Mouse (Mus musculus) myocyte (in vitro differentiated cells): Measurements from ENCODE around the gene Mcat. TPM values are rescaled to one million over a fixed set of nuclear protein-coding genes. Genes with fewer than 3 reads are reported as not detected.

Experiments used
- H3K27me3 ChIP-seq: one replicate; pipeline ENCODE4 v1.6.1; 2011; ENCODE audit not compliant: control insufficient read depth, insufficient read depth, insufficient read length
- H3K36me3 ChIP-seq: one replicate; pipeline ENCODE4 v1.6.1; 2011; ENCODE audit not compliant: control insufficient read depth, insufficient read depth
- H3K4me2 ChIP-seq: one replicate; pipeline ENCODE4 v1.6.1; 2011; ENCODE audit warnings: low read depth, control low read depth
- H3K4me3 ChIP-seq: one replicate; pipeline ENCODE4 v1.5.1; 2011; ENCODE audit warnings: mild to moderate bottlenecking, control low read depth, moderate library complexity
- H3K79me2 ChIP-seq: one replicate; pipeline ENCODE4 v1.6.1; 2011; ENCODE audit not compliant: control insufficient read depth, insufficient read depth
- H3ac ChIP-seq: one replicate; pipeline ENCODE4 v1.6.1; 2011; ENCODE audit not compliant: control insufficient read depth, insufficient read length
- CEBPB ChIP-seq: IDR thresholded peaks from 2 replicates; pipeline ENCODE4 v1.6.1; 2011; ENCODE audit warnings: mild to moderate bottlenecking, moderate library complexity; ENCODE audit not compliant: poor library complexity, insufficient read depth, severe bottlenecking
- E2F4 ChIP-seq: IDR thresholded peaks from one replicate; pipeline ENCODE4 v1.6.1; 2011; ENCODE audit warnings: mild to moderate bottlenecking, control low read depth, moderate library complexity; ENCODE audit not compliant: insufficient read depth
- MAX ChIP-seq: IDR thresholded peaks from one replicate; pipeline ENCODE4 v1.6.1; 2011; ENCODE audit warnings: low read depth, mild to moderate bottlenecking, control low read depth
- MYOD1 ChIP-seq, 3 experiments: IDR thresholded peaks; one replicate each; pipeline ENCODE4 v1.6.1; 2011; ENCODE audit warnings: control low read depth in 2 of 3, low read depth in 2 of 3, mild to moderate bottlenecking in 2 of 3, moderate library complexity in 1 of 3; ENCODE audit not compliant: insufficient read length in 2 of 3, control insufficient read depth in 1 of 3
- MYOG ChIP-seq, 3 experiments: IDR thresholded peaks; one replicate each; pipeline ENCODE4 v1.6.1; 2011; ENCODE audit warnings: control low read depth in 2 of 3, low read depth in 2 of 3, mild to moderate bottlenecking in 2 of 3; ENCODE audit not compliant: insufficient read length in 2 of 3, control insufficient read depth in 1 of 3, insufficient read depth in 1 of 3
- POLR2A ChIP-seq: IDR thresholded peaks from one replicate; pipeline ENCODE4 v1.6.1; 2011; ENCODE audit warnings: low read depth, mild to moderate bottlenecking, control low read depth, moderate library complexity; ENCODE audit not compliant: insufficient read length
- POLR2AphosphoS2 ChIP-seq: IDR thresholded peaks from one replicate; pipeline ENCODE4 v1.6.1; 2011; ENCODE audit warnings: low read depth, control low read depth; ENCODE audit not compliant: insufficient read length
- REST ChIP-seq: IDR thresholded peaks from one replicate; pipeline ENCODE4 v1.6.1; 2011; ENCODE audit warnings: mild to moderate bottlenecking, control low read depth, moderate library complexity; ENCODE audit not compliant: insufficient read depth, insufficient read length
- SRF ChIP-seq: IDR thresholded peaks from one replicate; pipeline ENCODE4 v1.6.1; 2011; ENCODE audit warnings: low read depth; ENCODE audit not compliant: control insufficient read depth, insufficient read length
- TCF12 ChIP-seq: IDR thresholded peaks from one replicate; pipeline ENCODE4 v1.6.1; 2011; ENCODE audit warnings: mild to moderate bottlenecking, control low read depth; ENCODE audit not compliant: poor library complexity, insufficient read depth, severe bottlenecking
- TCF3 ChIP-seq: IDR thresholded peaks from one replicate; pipeline ENCODE4 v1.6.1; 2011; ENCODE audit warnings: low read depth, control low read depth; ENCODE audit not compliant: insufficient read length
- USF1 ChIP-seq: IDR thresholded peaks from one replicate; pipeline ENCODE4 v1.6.1; 2011; ENCODE audit warnings: low read depth, mild to moderate bottlenecking, control low read depth, moderate library complexity
- polyA plus RNA-seq: library from polyadenylated mRNA; unstranded; fragments of >200 nt; fragmentation: generic; extraction: Trizol; gene quantifications from one replicate; pipeline ENCODE4 v1.2.1, GENCODE M21; 2012; ENCODE audit warnings: missing spikeins

The Mcat gene
- polyA plus RNA-seq, 1 experiment = 55.9 TPM

DNA sequence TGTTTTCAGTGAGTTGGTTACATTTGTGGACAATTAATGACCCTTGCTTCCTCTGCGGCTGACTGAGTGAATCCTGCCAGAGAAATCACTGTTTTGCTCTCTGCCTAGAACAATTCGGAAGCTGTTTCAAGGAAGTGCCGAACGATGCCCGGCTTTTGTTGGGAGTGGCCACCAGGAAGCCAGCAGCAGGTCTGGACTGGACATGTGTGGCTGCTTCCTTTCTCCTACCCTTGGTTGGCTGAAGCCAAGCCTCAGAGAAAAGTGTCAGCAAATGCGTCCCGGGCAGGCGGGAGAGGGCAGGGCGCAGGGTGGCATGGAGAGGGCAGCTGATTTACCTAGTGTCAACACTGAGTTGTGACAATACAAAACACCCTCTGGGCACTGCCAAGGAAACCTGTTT is 33.4 kb downstream of the Mcat start:
- Histone ChIP-seq H3K4me2 (no peak overlapping the region), H3K27me3 (peaks cover 26% of the 10 kb centered on the region), H3ac (no peak overlapping the region), H3K4me3 (no peak overlapping the region), H3K36me3 (no peaks in the 10 kb centered on the region), H3K79me2 (no peaks in the 10 kb centered on the region)
- TF ChIP-seq CEBPB = no peak
- TF ChIP-seq POLR2A = no peak
- no peak for TF ChIP-seq E2F4
- no peak for TF ChIP-seq POLR2AphosphoS2
- no peak for TF ChIP-seq MAX
- no peak for TF ChIP-seq USF1
- TF ChIP-seq REST = no peak
- no peak for TF ChIP-seq MYOG (IDR thresholded peaks at IDR 0.05; ENCODE audit: control insufficient read depth in 1 of 3, insufficient read depth in 1 of 3, insufficient read length in 2 of 3, low read depth in 2 of 3)
- TF ChIP-seq TCF3 = no peak
- no peak for TF ChIP-seq MYOD1 (IDR thresholded peaks at IDR 0.05; ENCODE audit: control insufficient read depth in 1 of 3, insufficient read length in 2 of 3, low read depth in 2 of 3)

DNA sequence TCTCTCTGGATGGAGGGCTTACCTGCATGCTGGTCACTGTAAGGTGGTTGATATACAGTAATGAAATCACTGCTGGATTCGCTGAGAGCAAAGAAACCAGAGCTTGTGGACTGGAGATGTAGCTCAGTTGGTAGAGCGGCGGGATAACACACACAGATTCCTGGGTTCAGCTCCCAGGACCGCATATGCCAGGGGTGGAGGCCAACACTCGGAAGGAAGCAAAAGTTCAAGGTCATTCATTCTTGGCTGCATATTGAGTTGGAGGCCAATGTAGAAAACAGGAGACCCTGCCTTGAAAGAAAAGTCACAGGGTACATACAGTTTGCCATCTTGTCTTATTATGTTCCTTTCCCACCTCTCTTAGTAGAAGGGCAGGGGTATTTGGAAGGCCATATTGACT is 33.8 kb downstream of the Mcat start:
- Histone ChIP-seq H3ac (no peak overlapping the region), H3K4me2 (no peak overlapping the region), H3K79me2 (no peaks in the 10 kb centered on the region), H3K27me3 (peaks cover 26% of the 10 kb centered on the region), H3K4me3 (no peak overlapping the region), H3K36me3 (no peaks in the 10 kb centered on the region)
- TF ChIP-seq MYOG (IDR thresholded peaks at IDR 0.05; ENCODE audit: control insufficient read depth in 1 of 3, insufficient read depth in 1 of 3, insufficient read length in 2 of 3, low read depth in 2 of 3) = no peak
- TF ChIP-seq MYOD1 (IDR thresholded peaks at IDR 0.05; ENCODE audit: control insufficient read depth in 1 of 3, insufficient read length in 2 of 3, low read depth in 2 of 3) = no peak
- TF ChIP-seq TCF3 = no peak
- TF ChIP-seq E2F4 = no peak

DNA sequence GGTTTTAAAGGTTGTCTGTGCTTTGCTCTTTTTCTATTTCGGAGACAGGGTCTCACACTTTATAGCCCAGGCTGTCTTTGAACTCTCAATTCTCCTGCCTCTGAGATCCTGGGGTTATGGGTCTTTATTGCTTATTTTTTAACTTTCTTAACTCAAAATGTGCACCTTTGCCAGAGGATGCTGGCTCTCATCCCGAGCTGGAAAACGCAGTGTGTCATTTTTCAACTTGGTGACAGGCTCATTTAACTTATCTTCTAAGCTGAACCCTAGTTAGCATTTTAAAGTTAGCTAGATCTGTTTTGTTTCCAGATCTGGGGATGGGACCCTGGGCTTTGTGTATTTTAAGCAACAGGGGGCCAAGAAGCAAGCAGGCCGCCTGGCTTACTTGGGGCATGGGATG is 34.7 kb downstream of the Mcat start:
- Histone ChIP-seq H3K36me3 (no peaks in the 10 kb centered on the region), H3K4me2 (no peak overlapping the region), H3K27me3 (peaks cover 26% of the 10 kb centered on the region), H3K79me2 (no peaks in the 10 kb centered on the region), H3K4me3 (no peak overlapping the region), H3ac (no peak overlapping the region)
- TF ChIP-seq MAX (no peak), CEBPB (no peak), MYOG (IDR thresholded peaks at IDR 0.05; ENCODE audit: control insufficient read depth in 1 of 3, insufficient read depth in 1 of 3, insufficient read length in 2 of 3, low read depth in 2 of 3) (no peak), POLR2A (no peak)

DNA sequence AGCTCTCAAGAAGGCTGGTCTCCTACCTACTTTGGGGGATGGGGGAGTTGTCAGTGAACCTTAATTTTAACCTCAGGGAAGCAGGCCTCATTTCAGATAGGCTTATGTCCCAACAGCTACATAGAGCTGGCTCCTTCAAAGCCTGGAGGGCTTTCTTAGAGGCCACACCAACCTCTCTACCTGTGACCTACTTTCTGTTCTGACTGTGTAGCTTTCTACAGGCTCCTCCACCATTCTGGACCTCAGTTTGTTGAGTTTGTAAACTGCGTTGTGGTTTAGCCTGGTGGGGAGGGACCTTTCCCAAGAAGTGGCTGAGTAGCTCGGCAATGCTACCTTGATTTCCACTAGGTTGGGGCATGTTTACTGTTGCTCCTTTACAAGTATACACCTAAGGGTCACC is 35.8 kb downstream of the Mcat start:
- Histone ChIP-seq H3ac (no peak overlapping the region), H3K4me3 (no peak overlapping the region), H3K79me2 (no peaks in the 10 kb centered on the region), H3K4me2 (no peak overlapping the region), H3K36me3 (no peaks in the 10 kb centered on the region), H3K27me3 (peaks cover 26% of the 10 kb centered on the region)
- TF ChIP-seq TCF12 = no peak
- TF ChIP-seq TCF3 = no peak
- TF ChIP-seq USF1 = no peak
- no peak for TF ChIP-seq MAX
- TF ChIP-seq MYOG (IDR thresholded peaks at IDR 0.05; ENCODE audit: control insufficient read depth in 1 of 3, insufficient read depth in 1 of 3, insufficient read length in 2 of 3, low read depth in 2 of 3) = no peak
- TF ChIP-seq REST = no peak
- no peak for TF ChIP-seq POLR2A
- no peak for TF ChIP-seq SRF
- no peak for TF ChIP-seq MYOD1 (IDR thresholded peaks at IDR 0.05; ENCODE audit: control insufficient read depth in 1 of 3, insufficient read length in 2 of 3, low read depth in 2 of 3)
- TF ChIP-seq E2F4 = no peak
- TF ChIP-seq POLR2AphosphoS2 = no peak
- no peak for TF ChIP-seq CEBPB

DNA sequence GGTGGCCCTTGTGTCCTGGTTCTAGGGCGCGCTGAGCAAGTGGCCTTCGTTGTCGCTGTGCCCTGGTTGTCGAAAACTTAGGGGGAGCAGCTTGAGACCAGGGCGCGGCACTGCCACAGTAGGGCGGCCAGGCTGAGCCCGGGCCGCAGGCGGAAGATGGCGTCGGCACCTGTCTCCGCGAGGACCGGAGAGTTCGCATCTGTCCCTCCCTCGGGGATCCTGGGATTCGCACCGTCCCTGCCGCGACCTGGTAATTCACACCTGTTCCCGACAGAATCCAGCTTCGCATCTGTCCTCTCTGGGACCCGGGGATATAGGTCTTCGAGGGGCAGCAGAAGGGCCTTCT is 36.5 kb downstream of the Mcat start:
- H3K4me2 ChIP-seq = peak overlapping the region; percentile 99
- no peaks in the 10 kb centered on the region for H3K79me2 ChIP-seq
- peak overlapping the region; percentile 23 for H3K4me3 ChIP-seq
- TF ChIP-seq MYOG (IDR thresholded peaks at IDR 0.05; ENCODE audit: control insufficient read depth in 1 of 3, insufficient read depth in 1 of 3, insufficient read length in 2 of 3, low read depth in 2 of 3) = peak in 2 of 3 experiments; percentile 31 to 51
- no peak for TF ChIP-seq TCF12
- peak in 2 of 3 experiments; percentile 54 to 61 for TF ChIP-seq MYOD1 (IDR thresholded peaks at IDR 0.05; ENCODE audit: control insufficient read depth in 1 of 3, insufficient read length in 2 of 3, low read depth in 2 of 3)
- no peak overlapping the region for H3ac ChIP-seq
- peaks cover 26% of the 10 kb centered on the region for H3K27me3 ChIP-seq
- H3K36me3 ChIP-seq = no peaks in the 10 kb centered on the region
